Mouse (Mus musculus) NIH3T3 (cell line): ENCODE measurements at regions not wholly inside any gene's neighbourhood (a gene's known extent, or its start where the extent isn't known, plus 50 kb on each side); places are given as distances from the start of the nearest gene placed in this dataset.
"Not testable (repeated sequence)": the region's sequence is repeated elsewhere in the genome, so short reads cannot be mapped to it uniquely, and the experiment has no call there.

ENCODE experiments used
- DNase-seq: peaks from one replicate; pipeline ENCODE4 v3.0.0-alpha.2; 2012; ENCODE audit warnings: low read depth

DNA sequence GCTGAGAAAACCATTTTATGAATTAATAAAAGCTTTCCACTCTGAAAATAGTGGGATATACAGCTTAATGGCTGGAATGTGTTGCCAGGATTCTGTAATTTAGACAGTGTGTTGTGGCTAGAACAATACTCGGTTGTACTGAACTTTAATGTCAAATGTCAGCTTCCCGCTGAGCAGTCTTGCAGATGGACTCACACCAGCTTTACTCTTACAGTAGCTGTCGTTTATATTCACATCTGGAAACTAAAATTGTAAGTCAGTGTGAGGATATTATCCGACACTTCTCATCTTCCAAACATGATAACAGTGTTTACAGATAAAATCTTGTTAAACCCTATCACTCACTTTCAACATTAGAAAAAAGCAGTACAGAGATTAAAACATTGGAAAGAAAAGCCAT is 328.3 kb upstream of the Gje1 start:
- no peak for DNase-seq

DNA sequence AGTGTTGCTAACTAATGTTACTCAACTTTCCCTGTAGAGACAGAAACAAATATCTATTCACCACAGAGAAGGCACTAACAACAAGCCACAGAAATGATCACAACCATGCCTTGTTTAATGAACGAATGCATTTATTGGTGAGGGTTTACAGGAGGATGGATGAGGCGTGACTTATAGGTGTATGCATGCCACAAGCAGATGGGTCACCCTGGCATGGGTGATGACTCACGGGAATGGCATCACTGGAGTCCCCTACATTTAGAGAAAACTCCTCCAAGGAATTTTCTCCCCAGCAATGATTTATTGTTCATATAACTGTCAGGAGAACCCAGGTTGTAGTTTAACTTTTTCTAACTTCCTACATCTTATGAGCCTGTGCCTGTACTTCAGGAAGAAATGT is 319.6 kb upstream of the Gje1 start:
- DNase-seq, result peak; percentile 14

DNA sequence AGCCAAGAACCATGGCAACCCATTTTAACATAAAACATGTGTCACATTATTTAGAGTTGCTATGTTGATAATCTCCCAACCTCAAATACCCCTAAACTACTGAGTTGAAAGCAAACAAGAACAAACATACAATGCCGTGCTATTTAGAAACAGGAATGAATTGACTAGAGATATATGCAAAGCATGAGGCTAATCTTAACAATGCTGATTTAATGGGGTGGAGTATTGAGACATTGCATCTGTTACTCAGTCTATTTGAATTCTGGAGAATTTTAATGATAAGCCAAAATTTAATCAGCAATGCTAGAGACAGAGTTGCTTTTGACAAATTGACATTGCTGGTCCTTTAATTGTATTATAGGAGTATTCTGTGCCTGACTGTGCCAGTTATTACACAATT is 313.5 kb upstream of the Gje1 start:
- DNase-seq, result no peak

DNA sequence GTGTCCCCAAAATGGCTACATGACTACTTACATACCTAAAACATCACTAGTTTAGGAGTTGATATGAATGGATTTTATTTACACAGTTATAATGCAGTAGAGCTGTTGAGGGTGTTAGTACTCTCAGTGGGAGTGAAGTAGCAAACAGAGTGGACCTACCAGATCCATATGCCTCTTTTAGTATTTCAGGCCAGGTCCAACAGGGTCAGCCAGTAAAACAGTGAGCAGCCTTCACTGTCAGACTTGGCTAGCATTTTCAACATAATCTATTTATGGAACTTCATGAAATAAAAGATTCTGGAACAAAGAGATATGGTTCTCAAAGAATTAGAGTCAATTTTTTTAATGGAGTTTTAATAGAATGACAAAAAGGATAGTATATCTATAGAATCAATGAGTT is 311.1 kb upstream of the Gje1 start:
- DNase-seq, result no peak

DNA sequence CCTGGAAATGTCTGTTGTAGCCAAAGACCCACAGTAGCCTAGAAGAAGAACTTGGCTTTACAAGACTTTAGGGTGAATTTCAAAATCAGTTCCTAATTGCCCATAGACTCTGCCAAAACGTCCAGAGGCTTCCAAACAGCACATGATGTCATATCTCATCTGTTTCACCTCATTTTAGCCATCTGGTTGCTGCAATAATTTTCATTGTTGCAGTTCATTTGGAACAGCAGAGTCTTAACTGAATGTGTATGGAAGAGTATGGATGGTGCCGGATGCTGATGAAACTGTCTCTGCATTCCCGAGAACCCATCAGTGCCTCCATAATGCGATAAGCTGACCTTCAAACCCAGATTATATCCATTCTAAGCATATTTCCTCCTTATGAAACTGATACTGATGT is 295.9 kb upstream of the Gje1 start:
- DNase-seq, result no peak

DNA sequence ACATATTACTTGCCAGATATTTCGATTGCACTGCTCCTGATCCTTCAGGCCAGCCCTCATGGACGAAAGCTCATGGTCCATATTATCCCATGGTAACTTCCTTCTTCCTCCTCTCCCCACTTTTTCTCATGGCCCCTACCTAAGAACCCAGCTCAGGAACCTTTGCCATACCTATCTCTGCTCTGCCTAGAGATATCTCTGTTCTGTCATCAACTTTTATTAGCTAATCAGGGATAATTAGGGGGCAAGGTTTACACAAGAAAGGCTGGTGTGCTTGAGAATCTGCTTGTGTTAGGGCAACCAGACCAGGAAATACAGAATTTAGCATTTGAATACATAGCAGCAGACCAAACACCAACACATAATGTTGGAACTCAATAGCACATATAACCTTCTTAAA is 278.4 kb upstream of the Gje1 start:
- DNase-seq, result no peak

DNA sequence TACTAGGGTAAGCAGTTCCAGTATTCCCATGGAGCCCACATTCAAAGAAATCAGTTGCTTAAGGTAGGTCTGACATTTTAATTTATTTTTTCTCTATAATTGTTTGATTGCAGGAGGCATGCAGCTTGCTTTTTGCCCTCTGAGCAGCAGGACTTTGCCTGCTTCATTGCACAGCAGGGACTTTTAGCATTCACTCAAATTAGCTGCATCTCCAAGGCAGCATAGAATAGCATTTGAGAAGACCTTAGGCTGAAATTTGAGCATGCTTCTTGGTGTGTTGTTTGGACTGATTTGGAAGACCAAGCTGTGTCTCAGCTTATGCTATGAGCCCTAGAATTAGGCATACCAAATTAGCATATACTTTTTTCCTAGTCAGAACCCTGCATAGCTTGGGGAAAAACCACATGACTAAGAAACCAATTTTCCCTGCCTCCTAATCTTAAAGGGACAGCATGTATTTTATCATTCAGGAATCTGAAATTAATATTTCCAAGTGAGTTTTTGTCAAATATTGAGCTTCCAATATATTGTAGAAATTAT is 271.7 kb upstream of the Gje1 start:
- DNase-seq, result no peak

DNA sequence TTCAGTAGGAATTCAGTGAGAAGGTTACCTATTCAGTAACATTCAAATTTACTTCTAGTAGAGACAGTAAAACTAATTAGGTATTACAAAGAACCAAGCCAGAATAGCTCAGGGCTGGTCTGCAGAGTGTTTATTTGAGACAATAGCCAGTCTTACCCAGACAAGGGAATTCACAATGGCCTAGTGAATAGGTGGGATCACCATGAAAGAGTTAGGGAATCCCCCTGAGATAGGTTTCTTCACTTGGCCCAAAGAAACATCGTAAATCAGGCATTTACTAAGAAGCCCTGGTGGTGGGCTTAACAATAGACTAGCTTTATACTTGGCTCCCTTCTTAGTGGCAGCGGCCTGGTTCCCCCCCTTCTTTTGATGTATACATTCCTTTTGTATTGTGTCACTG is 268.6 kb upstream of the Gje1 start:
- not testable (repeated sequence) for DNase-seq

DNA sequence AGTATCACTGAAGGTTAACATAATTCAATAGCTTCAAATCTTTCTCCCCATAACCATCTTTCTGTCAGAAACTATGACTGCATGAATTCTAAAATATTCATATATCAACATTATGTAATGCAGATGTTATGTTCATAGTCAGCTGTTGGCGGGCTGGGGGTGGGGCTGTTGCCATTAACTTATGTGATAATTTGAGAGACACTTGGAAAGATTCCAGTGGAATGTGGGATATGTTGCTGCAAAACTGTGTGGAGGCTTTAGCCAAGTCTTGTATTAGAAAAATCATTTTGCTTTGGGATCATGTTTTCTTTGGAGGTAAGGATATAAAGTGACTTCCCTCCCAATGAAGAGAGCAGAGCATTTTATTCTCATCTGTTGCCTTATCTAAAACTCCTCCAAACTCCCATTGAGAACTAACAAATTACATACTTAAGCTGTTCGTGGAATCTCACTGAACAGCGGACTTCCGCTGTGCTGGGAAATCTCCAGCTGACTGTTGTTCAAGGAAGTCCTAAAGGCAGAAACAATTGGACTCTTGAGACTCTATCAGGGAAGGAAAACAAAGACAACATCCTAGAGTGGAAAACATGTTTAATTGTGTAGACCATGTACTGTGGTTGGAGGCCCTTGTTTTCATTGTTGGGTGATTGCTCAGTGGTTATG is 260.2 kb upstream of the Gje1 start:
- peak; percentile 31 for DNase-seq

DNA sequence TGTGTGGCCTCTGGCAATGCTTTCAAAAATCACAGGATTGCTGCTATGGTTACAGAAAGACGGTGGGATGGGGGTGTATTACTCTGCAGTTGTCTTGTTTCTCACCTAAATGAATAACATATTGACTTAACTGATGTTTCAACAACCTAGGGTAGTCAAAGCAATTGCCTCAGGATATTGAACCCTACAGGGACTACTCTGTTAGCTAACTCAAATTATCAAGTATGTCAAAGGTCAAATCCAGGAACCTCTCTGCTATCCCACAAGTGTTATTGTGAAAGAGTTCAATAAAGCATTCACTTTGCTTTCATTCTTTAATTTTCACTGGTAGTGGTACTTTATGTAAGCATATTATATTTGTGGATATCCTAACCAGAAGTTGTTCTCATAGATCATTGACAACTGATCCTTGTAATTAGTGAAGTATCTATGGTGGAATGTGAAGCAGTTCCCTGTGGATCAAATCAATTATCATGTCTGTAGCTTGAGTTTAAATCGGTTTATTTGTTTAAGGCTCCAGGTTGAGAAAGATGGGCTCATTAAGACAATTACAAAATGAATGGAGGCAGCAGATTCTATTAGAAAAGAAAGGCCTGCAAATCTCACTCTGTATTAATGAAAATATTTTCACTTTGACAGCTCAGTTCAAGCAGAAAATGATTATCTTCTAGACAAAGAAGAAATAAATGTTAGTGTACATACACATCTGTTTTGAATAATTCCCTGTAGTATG is 259.4 kb upstream of the Gje1 start:
- DNase-seq, result no peak

DNA sequence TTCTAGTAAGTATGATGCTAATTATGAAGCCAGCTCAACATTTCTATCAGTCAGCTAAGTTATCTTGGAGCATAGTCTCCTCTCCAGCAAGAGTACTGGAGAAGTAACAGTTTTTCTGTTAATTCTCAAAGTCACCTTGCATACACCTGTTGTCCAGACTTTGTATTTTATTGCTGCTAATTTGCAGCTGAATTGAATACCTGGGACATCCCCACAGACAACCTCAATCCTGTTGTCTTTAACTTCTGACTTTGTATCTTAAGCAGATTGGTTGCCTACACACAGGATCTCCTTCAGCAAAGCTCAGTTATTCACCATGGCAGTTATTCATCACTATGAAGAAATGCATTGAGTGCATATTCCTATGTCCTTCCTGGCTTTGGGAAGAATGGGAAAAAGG is 251.7 kb upstream of the Gje1 start:
- no peak for DNase-seq

DNA sequence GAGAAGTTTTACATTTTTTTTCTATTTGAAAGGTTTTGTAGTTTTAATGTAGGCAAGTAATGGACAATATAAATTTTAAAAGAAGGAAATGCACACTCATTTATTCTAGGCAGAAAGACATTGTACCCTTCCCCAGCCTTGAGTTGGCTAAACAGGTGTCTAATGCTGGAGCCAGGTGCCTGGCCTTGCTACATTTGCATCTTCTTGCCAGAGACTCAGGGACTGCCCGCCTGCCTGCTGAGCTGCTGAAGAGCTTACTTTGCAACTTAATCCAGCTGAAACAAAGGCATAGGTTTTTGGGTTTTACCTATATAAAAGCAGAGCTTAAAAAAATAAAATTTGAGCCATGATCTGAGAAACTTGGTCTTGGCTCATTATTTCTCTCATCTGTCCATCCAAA is 249.6 kb upstream of the Gje1 start:
- no peak for DNase-seq

DNA sequence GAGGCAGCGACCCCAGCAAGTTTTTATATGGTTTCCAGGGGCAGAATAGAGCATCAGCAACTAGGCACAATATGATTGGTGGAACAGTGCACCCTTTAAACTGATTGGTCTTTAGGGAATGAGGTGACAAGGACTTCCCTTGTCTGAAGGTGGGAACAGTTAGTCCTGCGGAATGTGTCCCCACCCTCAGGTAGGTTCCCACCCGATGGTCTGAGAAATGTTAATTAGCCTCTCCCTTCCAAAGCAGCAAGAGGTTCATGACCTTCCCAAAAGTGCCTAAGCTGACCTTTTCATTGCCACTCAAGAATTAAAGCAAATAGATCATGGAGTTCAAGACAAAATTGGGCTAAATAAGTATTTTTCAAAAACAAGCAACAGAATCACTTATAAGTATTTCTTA is 248.8 kb upstream of the Gje1 start:
- not testable (repeated sequence) for DNase-seq

DNA sequence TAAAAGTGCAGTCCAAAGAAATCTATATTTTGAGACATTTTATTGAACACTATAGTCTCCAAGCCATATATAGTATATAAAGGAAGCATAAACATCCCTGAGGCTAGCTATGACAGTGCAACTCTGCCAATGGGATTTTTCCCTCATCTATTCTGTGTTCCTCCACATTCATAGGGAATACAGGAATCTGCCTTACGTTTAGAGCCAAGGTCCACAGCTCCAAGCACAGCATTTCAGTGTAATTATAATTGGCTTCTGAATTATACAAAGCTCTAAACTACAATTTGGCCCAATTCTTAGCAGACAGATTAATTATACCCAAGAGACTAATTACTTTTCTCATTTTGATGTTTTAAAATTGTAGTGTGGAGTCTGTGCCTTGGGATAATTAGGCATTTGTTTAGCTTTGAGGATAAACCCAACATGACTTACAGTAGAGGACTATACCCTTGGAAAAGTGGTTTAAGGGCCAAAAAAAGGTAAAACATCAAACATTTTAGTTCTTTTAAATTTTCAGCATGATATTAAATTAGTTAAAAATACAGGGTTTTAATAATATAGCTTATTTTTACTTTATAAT is 235.0 kb upstream of the Gje1 start:
- no peak for DNase-seq

DNA sequence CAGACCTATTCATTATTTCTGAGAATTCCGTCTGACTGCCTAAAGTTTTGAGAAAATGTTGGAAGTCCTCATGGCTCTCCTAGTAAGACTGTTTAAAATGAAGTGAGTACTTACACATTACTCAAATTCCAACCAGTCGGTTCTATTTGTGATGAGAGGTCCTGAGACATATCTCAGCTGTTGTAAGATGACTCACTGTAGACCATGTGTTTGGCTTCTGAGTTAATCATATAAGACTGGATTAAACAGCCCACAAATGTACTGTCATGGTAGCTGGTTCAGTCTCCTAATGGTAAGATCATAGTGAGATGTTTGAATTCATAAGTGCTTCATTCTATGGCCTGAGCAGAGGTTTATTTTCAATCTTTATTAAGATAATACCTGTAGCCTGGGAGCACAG is 223.9 kb upstream of the Gje1 start:
- DNase-seq, result no peak
